In the genomic region with DNA sequence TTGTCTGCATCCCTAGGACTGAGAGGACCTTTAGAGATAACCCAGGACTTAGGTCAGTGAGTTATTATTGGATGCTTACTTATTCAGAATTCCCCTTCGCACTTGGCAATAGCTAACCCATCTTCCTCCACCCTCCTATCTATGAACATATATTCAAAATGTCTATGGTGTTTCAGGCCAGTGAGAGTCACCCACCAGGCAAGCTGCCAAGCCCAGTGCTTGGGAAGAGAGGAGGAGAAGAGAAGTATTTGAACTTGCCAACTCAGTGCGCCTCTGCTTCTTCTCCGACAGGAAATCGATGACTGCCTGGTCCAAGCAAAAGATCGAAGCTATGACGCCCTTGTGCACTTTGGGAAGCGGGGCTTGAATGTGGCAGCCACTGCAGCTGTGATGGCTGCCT, we compare ENCODE assay signal across 20 mouse cellular contexts.
"Had no signal": no experiment of that assay in that cellular context is flagged by ENCODE, and none has a peak within 500 bp of the region (broad histone marks: within the 10 kb centered on the region; RNA-seq: fewer than 3 reads in every experiment).

No protein-coding gene starts in this region.

- H3K27ac ChIP-seq: liver, embryonic 12.5 days; liver, embryonic 14.5 days; lung, embryonic 15.5 days; midbrain, embryonic 10.5 days; midbrain, embryonic 13.5 days; neural tube, embryonic 13.5 days; neural tube, embryonic 15.5 days had no signal

- DNase-seq: lung, adult 18-20 months; lung, postnatal 14 days; lung, postnatal 36 days; retina, postnatal 1 day; right cerebral cortex, adult 18-20 months; right cerebral cortex, postnatal 25 days; right cerebral cortex, postnatal 4 days; spleen, adult 18-20 months; thymus, adult 2 months; thymus, postnatal 25 days had no signal

- ATAC-seq: liver, embryonic 12.5 days; lung, postnatal 0 days; midbrain, embryonic 13.5 days; midbrain, embryonic 16.5 days had no signal

- H3K4me2 ChIP-seq: liver, embryonic 12.5 days; lung, embryonic 15.5 days; midbrain, embryonic 13.5 days; neural tube, embryonic 13.5 days; neural tube, embryonic 15.5 days had no signal

- H3K4me3 ChIP-seq: liver, embryonic 12.5 days; lung, embryonic 15.5 days; midbrain, embryonic 10.5 days; midbrain, embryonic 13.5 days; myocyte; neural tube, embryonic 13.5 days; neural tube, embryonic 15.5 days had no signal

- H3K36me3 ChIP-seq: liver, embryonic 12.5 days; lung, embryonic 15.5 days had no signal

- H3K4me1 ChIP-seq: liver, embryonic 12.5 days; lung, embryonic 15.5 days; midbrain, embryonic 10.5 days; midbrain, embryonic 13.5 days; neural tube, embryonic 13.5 days; neural tube, embryonic 15.5 days had no signal

- H3K27me3 ChIP-seq: liver, embryonic 12.5 days; lung, embryonic 15.5 days; midbrain, embryonic 13.5 days; neural tube, embryonic 13.5 days; neural tube, embryonic 15.5 days had no signal

- H3K9ac ChIP-seq: liver, embryonic 12.5 days; liver, embryonic 14.5 days; lung, embryonic 15.5 days; midbrain, embryonic 13.5 days; neural tube, embryonic 13.5 days; neural tube, embryonic 15.5 days had no signal

- H3K9me3 ChIP-seq: liver, embryonic 12.5 days; lung, embryonic 15.5 days; midbrain, embryonic 13.5 days; neural tube, embryonic 13.5 days; neural tube, embryonic 15.5 days had no signal
